Mouse (Mus musculus): ENCODE measurements around the gene Supt6. TPM values are rescaled to one million over a fixed set of nuclear protein-coding genes. Genes with fewer than 3 reads are reported as not detected.

Gene Supt6
- polyA plus RNA-seq, 1 experiment from 2014 or later = 29.9 TPM

DNA sequence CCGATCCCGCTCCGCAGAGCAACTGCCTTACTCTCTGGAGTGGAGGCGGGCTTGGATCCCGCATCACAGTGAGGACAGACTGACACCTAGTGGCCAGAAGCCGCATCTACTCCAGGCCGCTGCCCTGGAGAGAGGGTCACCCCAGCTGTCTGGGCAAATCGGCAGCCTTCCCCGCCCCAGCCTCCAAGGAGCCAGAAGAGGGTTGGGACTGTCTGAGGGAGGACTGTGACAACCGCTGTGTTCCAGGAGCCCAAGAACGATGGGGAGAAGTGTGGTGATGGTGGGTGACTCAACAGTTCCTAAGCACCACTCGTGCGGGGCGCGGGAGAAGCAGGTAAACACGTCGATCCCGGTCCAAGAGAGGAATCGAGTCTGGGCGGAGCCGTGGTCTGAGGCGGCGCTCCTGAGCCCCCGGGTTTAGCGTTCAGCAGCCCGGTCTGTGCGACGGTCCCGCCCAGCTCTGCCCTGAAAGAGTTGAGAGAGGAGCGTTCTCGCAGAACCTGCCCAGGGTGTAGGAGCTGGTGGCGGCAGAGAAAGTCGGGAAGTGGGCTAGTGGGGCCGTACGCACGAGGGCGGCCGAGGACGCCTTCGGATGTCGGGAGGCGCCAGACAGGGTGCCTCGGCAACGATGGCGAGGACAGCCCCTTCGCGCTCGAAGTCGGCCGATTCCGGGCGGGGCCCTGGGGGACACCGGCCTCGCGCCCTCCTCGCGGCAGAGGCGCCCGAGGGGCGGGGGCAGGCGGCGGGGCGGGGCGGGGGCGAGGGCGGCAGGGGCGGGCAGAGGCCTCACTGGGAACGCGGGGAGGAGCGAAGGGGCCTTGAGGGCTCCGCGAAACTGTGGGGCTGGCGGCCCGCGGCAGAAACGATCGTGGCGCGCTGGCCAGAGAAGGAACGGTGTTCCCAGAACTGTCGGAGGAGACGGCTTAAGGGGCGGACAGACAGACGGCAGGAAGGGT lies 67.6 kb downstream of the Supt6 start:
- Histone ChIP-seq H3K36me3 (peaks cover 32% of the 10 kb centered on the region), H3K9ac (peak overlapping the region; percentile 78), H3K9me3 (no peaks in the 10 kb centered on the region), H3K27ac (peak overlapping the region; percentile 87), H3K27me3 (peaks cover 3% of the 10 kb centered on the region; the same call in 1 of the 2 replicates), H3K4me2 (peak overlapping the region; percentile 71), H3K4me3 (peak overlapping the region; percentile 55), H3K4me1 (replicated peaks) (peaks cover 64% of the 10 kb centered on the region)
- WGBS = under 1% methylated on average over 68 of the region's 84 CpGs
- ATAC-seq (ENCODE audit: low FRiP score) = peak; percentile 87

DNA sequence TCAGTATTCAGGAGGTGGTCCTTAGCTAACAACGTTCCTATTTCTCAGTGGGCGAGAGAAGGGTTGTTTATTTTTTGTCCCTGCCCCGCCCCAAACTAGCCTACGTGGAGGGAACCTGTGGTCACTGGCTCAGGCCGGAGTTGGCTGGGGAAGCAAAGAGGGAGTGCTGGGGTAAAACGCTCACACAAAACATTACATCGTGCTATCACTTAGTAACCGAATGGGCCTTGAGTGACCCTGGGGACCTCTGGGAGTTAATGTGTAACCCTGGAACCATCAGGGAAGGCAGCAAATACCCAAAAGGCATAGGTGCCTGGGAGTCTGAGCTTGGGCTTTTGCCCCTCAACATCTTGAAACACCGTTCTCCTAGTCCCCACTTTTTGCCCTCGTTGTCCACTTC lies 68.3 kb downstream of the Supt6 start:
- WGBS = 2% methylated on average over 10 of the region's 10 CpGs
- H3K4me1 ChIP-seq (replicated peaks) = peaks cover 63% of the 10 kb centered on the region
- peak overlapping the region; percentile 55 for H3K4me3 ChIP-seq
- peaks cover 32% of the 10 kb centered on the region for H3K36me3 ChIP-seq
- peak overlapping the region; percentile 78; the same call in 1 of the 2 replicates for H3K9ac ChIP-seq
- H3K4me2 ChIP-seq = peak overlapping the region; percentile 71
- no peak for ATAC-seq (ENCODE audit: low FRiP score)
- no peaks in the 10 kb centered on the region for H3K9me3 ChIP-seq
- H3K27ac ChIP-seq = peak overlapping the region; percentile 87; the same call in 1 of the 2 replicates
- H3K27me3 ChIP-seq = peaks cover 3% of the 10 kb centered on the region; the same call in 1 of the 2 replicates

DNA sequence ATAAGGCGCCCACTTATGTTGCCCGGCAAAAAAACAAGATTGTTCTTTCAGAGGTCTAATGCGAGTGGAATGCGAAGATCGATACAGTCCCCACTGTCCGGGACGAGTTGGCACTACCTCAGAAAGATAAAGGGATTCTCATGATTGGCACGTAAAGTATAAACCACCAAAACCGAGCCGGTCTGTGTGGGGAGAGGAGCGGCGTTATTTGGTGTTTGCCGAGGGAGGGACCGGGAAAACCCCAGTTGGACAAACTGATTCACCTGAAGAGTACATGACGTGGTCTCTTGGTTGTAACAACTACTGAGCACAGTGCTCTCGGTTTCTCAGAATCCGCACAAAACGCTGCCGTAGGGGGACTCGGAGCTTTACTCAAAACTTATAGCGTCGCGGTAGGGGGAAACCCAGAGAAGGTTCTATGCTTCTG lies 68.9 kb downstream of the Supt6 start:
- Histone ChIP-seq H3K36me3 (peaks cover 29% of the 10 kb centered on the region), H3K9ac (peak overlapping the region; percentile 78; the same call in 1 of the 2 replicates), H3K9me3 (no peaks in the 10 kb centered on the region), H3K4me1 (replicated peaks) (peaks cover 58% of the 10 kb centered on the region), H3K27me3 (peaks cover 3% of the 10 kb centered on the region; the same call in 1 of the 2 replicates), H3K4me3 (peak overlapping the region; percentile 55), H3K27ac (no peak overlapping the region; the same call in 1 of the 2 replicates), H3K4me2 (peak overlapping the region; percentile 71)
- under 1% methylated on average over 23 of the region's 23 CpGs for WGBS
- no peak for ATAC-seq (ENCODE audit: low FRiP score)

DNA sequence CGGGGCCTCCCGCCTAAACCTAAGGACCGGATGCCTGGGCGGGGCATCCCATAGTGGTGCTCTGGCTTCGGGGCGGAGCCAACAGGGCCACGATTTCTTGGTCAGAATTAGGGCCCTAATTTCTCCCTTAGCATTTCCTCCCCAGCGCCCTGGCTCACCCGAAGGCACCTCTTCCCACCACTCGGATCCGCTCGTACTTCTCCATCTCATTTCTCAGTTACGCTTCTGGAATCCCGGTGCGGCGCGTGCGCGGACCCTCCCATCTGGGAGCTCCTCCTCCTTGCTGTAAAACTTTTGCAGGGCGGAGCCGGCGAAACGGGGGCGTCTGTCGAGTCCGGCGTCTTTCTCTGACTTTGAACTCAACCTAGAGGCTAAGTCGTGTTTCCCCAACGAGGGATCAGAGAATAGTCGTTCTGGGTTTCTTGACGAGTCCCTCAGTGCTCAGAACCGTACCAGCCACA lies 69.4 kb downstream of the Supt6 start, which contains the start of the genes Nek8 and Tlcd1:
Gene Nek8, minus strand, starts transcription at position 274 of the 461 bp plus-strand sequence.
Gene Tlcd1, plus strand, starts transcription at position 310 of the 461 bp plus-strand sequence.
- peaks cover 53% of the 10 kb centered on the region for H3K4me1 ChIP-seq (replicated peaks)
- WGBS = under 1% methylated on average over 32 of the region's 32 CpGs
- peak within 1 kb of the TSS; percentile 78; the same call in 1 of the 2 replicates for H3K9ac ChIP-seq
- peak within 1 kb of the TSS; percentile 87; the same call in 1 of the 2 replicates for H3K27ac ChIP-seq
- ATAC-seq (ENCODE audit: low FRiP score) = peak; percentile 30; the same call in 1 of the 2 replicates
- H3K4me2 ChIP-seq = peak within 1 kb of the TSS; percentile 71
- peak within 1 kb of the TSS; percentile 55 for H3K4me3 ChIP-seq
- peaks cover 24% of the 10 kb centered on the region for H3K36me3 ChIP-seq
- H3K9me3 ChIP-seq = no peaks in the 10 kb centered on the region
- peaks cover 3% of the 10 kb centered on the region; the same call in 1 of the 2 replicates for H3K27me3 ChIP-seq

DNA sequence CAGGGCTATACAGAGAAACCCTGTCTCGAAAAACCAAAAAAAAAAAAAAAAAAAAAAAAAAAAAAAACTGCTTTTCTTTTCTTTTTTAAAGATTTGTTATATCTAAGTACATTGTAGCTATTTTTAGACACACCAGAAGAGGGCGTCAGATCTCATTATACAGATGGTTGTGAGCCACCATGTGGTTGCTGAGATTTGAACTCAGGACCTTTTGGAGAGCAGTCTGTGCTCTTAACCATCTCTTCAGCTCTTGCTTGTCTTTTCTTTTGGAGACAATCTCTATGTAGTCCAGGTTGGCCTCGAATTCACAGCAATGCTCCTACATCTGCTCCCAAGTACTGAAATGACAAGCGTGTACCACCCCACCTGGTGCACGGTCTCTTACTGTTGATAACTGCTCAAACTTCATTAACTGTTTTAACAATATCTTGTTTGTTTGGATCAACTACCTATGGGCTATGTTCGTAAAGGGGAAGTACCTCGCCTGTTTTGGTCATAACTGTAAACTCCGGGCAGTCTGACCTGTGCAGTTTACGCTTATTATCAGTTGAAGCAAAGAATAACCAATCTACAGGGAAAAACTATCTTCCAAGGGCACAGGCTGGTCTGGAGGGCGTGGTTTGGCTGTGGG lies 69.9 kb downstream of the Supt6 start:
- peak overlapping the region; percentile 55 for H3K4me3 ChIP-seq
- WGBS = 6% methylated on average over 10 of the region's 10 CpGs
- H3K9ac ChIP-seq = peak overlapping the region; percentile 78; the same call in 1 of the 2 replicates
- peaks cover 20% of the 10 kb centered on the region for H3K36me3 ChIP-seq
- H3K4me2 ChIP-seq = peak overlapping the region; percentile 71
- peaks cover 48% of the 10 kb centered on the region for H3K4me1 ChIP-seq (replicated peaks)
- H3K27ac ChIP-seq = 0 out of 2 replicates have a peak overlapping the region, but pooled peaks have one; percentile 0
- no peaks in the 10 kb centered on the region for H3K9me3 ChIP-seq
- no peak for ATAC-seq (ENCODE audit: low FRiP score)
- peaks cover 3% of the 10 kb centered on the region; the same call in 1 of the 2 replicates for H3K27me3 ChIP-seq

DNA sequence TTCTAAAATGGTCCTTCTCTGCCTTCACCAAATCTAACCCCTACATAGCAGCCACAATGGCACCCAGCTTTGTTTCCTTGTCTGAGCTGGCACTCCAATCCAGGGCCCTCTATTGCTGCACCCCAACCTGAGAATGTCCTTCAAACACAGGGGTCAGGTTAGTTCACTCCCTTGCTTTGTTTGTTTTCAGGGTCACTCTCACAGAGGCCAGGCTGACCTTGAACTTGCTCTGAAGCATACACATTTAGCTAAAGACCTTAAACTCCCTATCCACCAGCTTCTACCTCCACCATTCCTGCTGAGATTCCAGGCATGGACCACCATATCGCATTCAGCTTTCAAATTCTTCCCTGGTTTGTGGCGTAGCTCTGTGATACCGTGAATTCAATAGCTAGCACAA lies 71.3 kb downstream of the Supt6 start:
- no peaks in the 10 kb centered on the region for H3K9me3 ChIP-seq
- no peaks in the 10 kb centered on the region; the same call in 1 of the 2 replicates for H3K27me3 ChIP-seq
- no peak overlapping the region for H3K27ac ChIP-seq
- 93% methylated on average over 3 of the region's 3 CpGs for WGBS
- H3K4me1 ChIP-seq (replicated peaks) = peaks cover 35% of the 10 kb centered on the region
- peaks cover 7% of the 10 kb centered on the region for H3K36me3 ChIP-seq
- H3K4me3 ChIP-seq = no peak overlapping the region
- H3K4me2 ChIP-seq = no peak overlapping the region
- no peak for ATAC-seq (ENCODE audit: low FRiP score)
- no peak overlapping the region for H3K9ac ChIP-seq

DNA sequence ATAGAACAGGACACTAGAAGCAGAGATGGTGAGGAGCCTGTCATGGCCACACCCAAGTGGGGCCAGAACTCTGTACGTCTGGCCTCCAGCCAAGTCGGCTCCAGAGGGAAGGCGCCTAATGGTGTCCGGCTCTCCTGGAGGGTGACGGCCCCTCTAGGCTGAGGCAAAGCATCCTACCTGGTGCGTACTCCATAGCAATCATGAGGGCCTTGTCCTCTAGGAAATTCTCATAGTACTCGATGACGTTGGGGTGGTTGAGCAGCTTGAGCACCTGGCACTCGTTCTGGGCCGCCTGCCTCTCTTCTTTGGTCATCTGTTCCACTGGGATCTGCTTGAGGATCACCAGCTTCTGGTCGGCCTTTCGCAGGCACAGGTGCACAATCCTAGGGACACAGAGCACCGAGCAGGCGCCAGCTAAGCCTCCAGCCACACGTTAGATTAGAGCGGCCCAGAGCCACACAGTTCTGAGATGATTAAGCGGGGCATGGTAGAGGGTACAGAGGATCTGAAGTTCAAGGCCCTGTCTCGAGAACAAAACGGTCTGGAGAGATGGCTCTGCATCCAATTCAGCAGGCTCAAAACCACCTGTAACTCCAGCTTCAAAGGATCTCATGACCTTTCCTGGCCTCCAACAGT lies 72.9 kb downstream of the Supt6 start:
- H3K9me3 ChIP-seq = no peaks in the 10 kb centered on the region
- H3K4me1 ChIP-seq (replicated peaks) = peaks cover 22% of the 10 kb centered on the region
- peak overlapping the region; percentile 10; the same call in 1 of the 2 replicates for H3K9ac ChIP-seq
- no peak for ATAC-seq (ENCODE audit: low FRiP score)
- no peaks in the 10 kb centered on the region; the same call in 1 of the 2 replicates for H3K27me3 ChIP-seq
- no peak overlapping the region for H3K27ac ChIP-seq
- WGBS = 87% methylated on average over 19 of the region's 19 CpGs
- no peak overlapping the region for H3K4me2 ChIP-seq
- 0 out of 2 replicates have a peak, but pooled peaks cover 3% of the 10 kb centered on the region for H3K36me3 ChIP-seq
- H3K4me3 ChIP-seq = no peak overlapping the region

DNA sequence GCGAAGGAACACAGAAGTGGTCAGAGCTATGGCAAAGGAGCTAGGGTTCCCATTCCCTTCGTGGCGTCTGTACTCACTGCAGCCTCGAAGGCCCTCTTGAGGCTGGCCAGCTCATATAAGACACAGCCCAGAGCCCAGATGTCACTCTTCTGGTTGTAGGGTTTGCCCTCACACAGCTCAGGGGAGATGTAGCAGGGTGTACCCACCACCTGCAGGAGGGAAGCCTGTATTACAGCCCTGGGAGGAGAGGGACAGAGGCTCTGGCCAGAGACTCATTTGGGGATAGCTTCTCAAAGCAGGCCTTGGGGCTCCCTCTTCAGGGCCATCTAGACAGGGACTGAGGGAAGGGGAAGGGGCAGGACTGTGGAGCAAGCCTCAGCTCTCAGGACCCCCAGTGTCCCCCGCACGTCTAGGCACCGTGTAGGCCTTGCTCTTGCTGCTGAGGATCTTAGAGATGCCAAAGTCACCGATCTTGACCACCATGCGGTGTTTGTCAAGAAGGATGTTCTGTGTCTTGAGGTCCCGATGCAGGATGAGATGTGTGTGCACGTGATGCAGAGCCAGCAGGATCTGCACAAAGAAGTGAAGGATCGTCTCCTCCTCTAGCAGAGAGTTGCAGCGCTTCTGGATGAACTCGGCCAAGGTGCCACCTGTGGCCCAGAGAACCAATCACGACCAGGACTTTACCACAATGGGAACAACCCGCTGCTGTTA lies 73.6 kb downstream of the Supt6 start:
- Histone ChIP-seq H3K4me3 (no peak overlapping the region), H3K27ac (no peak overlapping the region), H3K4me2 (no peak overlapping the region), H3K9ac (peak overlapping the region; percentile 10; the same call in 1 of the 2 replicates), H3K4me1 (replicated peaks) (peaks cover 16% of the 10 kb centered on the region), H3K27me3 (peaks cover 2% of the 10 kb centered on the region; the same call in 1 of the 2 replicates), H3K36me3 (0 out of 2 replicates have a peak, but pooled peaks cover 3% of the 10 kb centered on the region), H3K9me3 (no peaks in the 10 kb centered on the region)
- 82% methylated on average over 16 of the region's 16 CpGs for WGBS
- ATAC-seq (ENCODE audit: low FRiP score) = no peak

DNA sequence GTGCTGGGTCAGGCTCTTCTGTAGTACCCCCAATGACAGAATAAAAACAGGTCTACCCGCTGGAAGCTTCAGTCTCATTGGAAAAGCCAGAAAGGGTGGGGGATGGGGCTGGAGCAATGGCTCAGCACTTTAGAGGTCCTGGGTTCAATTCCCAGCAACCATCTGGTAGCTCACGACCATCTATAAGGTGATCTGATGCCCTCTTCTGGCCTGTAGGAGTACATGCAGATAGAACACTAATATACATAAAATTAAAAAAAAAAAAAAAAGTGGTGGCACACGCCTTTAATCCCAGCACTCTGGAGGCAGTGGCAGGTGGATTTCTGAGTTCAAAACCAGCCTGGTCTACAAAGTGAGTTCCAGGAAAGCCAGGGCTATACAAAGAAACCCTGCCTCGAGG lies 74.5 kb downstream of the Supt6 start:
- Histone ChIP-seq H3K27me3 (0 out of 2 replicates have a peak, but pooled peaks cover 4% of the 10 kb centered on the region), H3K9ac (no peak overlapping the region), H3K9me3 (no peaks in the 10 kb centered on the region), H3K27ac (no peak overlapping the region), H3K4me1 (replicated peaks) (peaks cover 9% of the 10 kb centered on the region), H3K4me2 (no peak overlapping the region), H3K4me3 (no peak overlapping the region), H3K36me3 (0 out of 2 replicates have a peak, but pooled peaks cover 3% of the 10 kb centered on the region)
- ATAC-seq (ENCODE audit: low FRiP score) = no peak
- 68% methylated on average over 4 of the region's 4 CpGs for WGBS

DNA sequence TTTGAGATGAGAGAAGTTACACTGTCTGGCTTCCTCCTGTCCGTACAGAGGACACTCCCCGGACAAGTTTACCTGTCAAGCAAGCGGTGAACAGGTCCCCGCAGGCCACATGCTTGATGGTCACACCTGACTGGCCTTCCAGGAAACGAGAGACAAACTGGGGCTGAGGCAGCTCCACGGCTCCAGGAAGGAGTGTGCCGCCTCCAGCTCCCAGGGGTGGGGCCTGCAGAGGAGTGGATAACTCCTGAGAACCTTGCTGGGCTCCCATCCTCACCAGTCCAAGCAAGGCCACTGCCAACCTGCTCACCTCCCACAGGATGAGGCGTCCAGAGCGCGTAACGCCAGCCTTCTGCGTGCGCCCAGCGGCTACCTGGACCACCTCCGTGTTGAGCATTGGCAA lies 75.5 kb downstream of the Supt6 start:
- H3K9ac ChIP-seq = no peak overlapping the region
- no peaks in the 10 kb centered on the region for H3K9me3 ChIP-seq
- 0 out of 2 replicates have a peak, but pooled peaks cover 3% of the 10 kb centered on the region for H3K36me3 ChIP-seq
- ATAC-seq (ENCODE audit: low FRiP score) = no peak
- 0 out of 2 replicates have a peak, but pooled peaks cover 4% of the 10 kb centered on the region for H3K27me3 ChIP-seq
- no peak overlapping the region for H3K27ac ChIP-seq
- H3K4me2 ChIP-seq = no peak overlapping the region
- no peak overlapping the region for H3K4me3 ChIP-seq
- WGBS = 91% methylated on average over 15 of the region's 15 CpGs
- H3K4me1 ChIP-seq (replicated peaks) = peaks cover 12% of the 10 kb centered on the region

Data from hindbrain, embryonic 13.5 days (tissue).